Mouse (Mus musculus) liver, adult 2 months (tissue): ENCODE measurements around the gene Slc33a1. TPM values are rescaled to one million over a fixed set of nuclear protein-coding genes. Genes with fewer than 3 reads are reported as not detected.

Experiments used
- DNase-seq: peaks from one replicate; pipeline ENCODE4 v3.0.0-alpha.2; 2011; ENCODE audit warnings: low read depth, low spot score; ENCODE audit errors: extremely low read depth
- H3K27ac ChIP-seq: fragments of 200-500 bp; replicated peaks from 2 replicates; pipeline ENCODE4 v1.5.1; 2012; ENCODE audit warnings: low read depth, mild to moderate bottlenecking, control low read depth, inconsistent platforms, low read length; ENCODE audit not compliant: insufficient read depth
- H3K27me3 ChIP-seq: fragments of 200-500 bp; 2 replicates; pipeline ENCODE4 v1.6.1; 2012; ENCODE audit warnings: mild to moderate bottlenecking, moderate library complexity, low read length, inconsistent platforms; ENCODE audit not compliant: control insufficient read depth, insufficient read depth
- H3K36me3 ChIP-seq: fragments of 200-500 bp; 2 replicates; pipeline ENCODE4 v1.6.1; 2012; ENCODE audit warnings: low read length, inconsistent platforms; ENCODE audit not compliant: control insufficient read depth, insufficient read depth
- H3K4me1 ChIP-seq: fragments of 200-500 bp; 2 replicates; pipeline ENCODE4 v1.6.1; 2011; ENCODE audit warnings: low read length; ENCODE audit not compliant: control insufficient read depth, insufficient read depth
- H3K4me3 ChIP-seq: fragments of 200-500 bp; 2 replicates; pipeline ENCODE4 v1.5.1; 2011; ENCODE audit warnings: low read depth, mild to moderate bottlenecking, control low read depth, low read length, moderate library complexity; ENCODE audit not compliant: insufficient read depth
- H3K79me2 ChIP-seq: fragments of 200-500 bp; 2 replicates; pipeline ENCODE4 v1.6.1; 2012; ENCODE audit warnings: inconsistent platforms, mild to moderate bottlenecking, low read length, moderate library complexity; ENCODE audit not compliant: control insufficient read depth, insufficient read depth
- H3K9ac ChIP-seq: fragments of 200-500 bp; 2 replicates; pipeline ENCODE4 v1.6.1; 2012; ENCODE audit warnings: low read depth, mild to moderate bottlenecking, control low read depth, inconsistent platforms, low read length
- CTCF ChIP-seq: fragments of 200-500 bp; IDR thresholded peaks from 2 replicates; pipeline ENCODE4 v1.5.1; 2011; ENCODE audit warnings: low read depth, low read length, control low read depth
- POLR2A ChIP-seq: fragments of 200-500 bp; IDR thresholded peaks from 2 replicates; pipeline ENCODE4 v1.6.1; 2011; ENCODE audit warnings: low read length, control low read depth; ENCODE audit not compliant: insufficient read depth; ENCODE audit errors: extremely low read depth
- WGBS: fragments of 180-500 bp; shearing (Covaris S2); methylation state at CpG from one replicate; pipeline ENCODE4 v1.1.7; 2018; 5-methylcytosine and 5-hydroxymethylcytosine counted together
- polyA plus RNA-seq: library from polyadenylated mRNA; depleted of rRNA; stranded (reverse); fragments of >200 nt; gene quantifications from 2 replicates; pipeline ENCODE4 v1.2.3, GENCODE M21; 2012
- total RNA-seq: library from RNA; depleted of rRNA; stranded (reverse); fragments of >200 nt; gene quantifications from 2 replicates; pipeline ENCODE4 v1.2.3, GENCODE M21; 2014

Gene Slc33a1
- total and polyA plus RNA-seq, 2 experiments: 28.6 to 66.7 TPM

DNA sequence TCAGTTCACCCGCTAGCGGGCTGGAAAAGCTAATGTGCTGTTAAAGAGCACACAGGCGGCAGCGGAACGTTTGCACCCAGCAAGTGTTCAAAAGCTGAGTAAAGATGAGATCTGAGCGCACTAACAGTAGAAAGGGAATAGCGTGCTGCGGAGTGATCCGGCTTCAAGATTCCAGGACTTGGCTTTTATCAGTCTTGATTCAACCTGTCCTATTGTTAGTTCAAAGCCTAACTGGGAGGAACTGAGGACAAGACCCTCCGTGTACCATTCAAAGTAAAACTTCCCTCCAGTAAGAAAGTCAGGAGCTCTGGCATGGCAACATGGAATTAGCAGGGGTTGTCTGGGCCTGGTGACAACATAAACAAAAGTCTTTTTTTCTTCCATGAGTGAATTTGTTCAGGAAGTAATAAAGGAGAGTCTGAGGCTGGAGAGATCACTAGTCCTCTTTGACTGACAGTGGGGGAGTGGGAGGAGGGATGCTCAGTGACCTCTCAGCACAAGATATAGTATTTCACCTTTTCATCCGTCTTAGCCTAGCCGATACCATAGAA is 64.5 kb downstream of the Slc33a1 start:
- no peak overlapping the region for H3K4me3 ChIP-seq

DNA sequence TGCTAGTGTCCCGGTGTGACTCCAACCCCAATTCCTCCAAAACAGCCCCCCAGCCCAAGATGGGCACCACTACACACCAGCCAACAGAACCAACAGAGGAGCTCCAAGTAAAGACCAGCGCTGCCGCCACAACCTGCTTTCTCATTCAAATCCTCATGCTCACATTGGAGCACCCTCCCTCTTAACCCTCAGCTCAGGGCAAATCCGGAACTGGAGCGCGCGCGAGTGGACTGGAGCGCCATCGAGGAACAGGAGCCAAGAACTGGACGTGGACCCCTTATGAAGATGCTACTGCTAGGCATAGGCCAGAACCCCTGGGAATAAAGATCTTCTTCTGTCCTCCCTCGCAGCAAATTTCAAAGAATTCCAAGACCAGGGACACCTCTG is 65.3 kb downstream of the Slc33a1 start, which contains the start of gene Plch1:
TSS of gene Plch1 (minus strand) at position 164 of the 387 bp plus-strand sequence.
- H3K79me2 ChIP-seq: no peaks in the 10 kb centered on the region
- peak within 1 kb of the TSS; percentile 59 for H3K4me3 ChIP-seq
- peak within 1 kb of the TSS; percentile 23; the same call in 1 of the 2 replicates for H3K9ac ChIP-seq
- H3K27me3 ChIP-seq: no peaks in the 10 kb centered on the region; the same call in 1 of the 2 replicates
- no peak within 1 kb of the TSS for H3K27ac ChIP-seq
- no peaks in the 10 kb centered on the region for H3K36me3 ChIP-seq
- peaks cover 5% of the 10 kb centered on the region for H3K4me1 ChIP-seq
- TF ChIP-seq POLR2A: no peak
- no peak for TF ChIP-seq CTCF
- 1% methylated on average over 12 of the region's 12 CpGs for WGBS
- DNase-seq: peak; percentile 3

More for the DNA sequence above, 64.5 kb downstream of the Slc33a1 start:
- Histone ChIP-seq H3K9ac (no peak overlapping the region), H3K79me2 (no peaks in the 10 kb centered on the region), H3K4me1 (peaks cover 5% of the 10 kb centered on the region), H3K27ac (no peak overlapping the region), H3K27me3 (no peaks in the 10 kb centered on the region; the same call in 1 of the 2 replicates), H3K36me3 (no peaks in the 10 kb centered on the region)
- WGBS: 28% methylated on average over 12 of the region's 12 CpGs
- no peak for DNase-seq
- no peak for TF ChIP-seq POLR2A
- TF ChIP-seq CTCF: no peak

DNA sequence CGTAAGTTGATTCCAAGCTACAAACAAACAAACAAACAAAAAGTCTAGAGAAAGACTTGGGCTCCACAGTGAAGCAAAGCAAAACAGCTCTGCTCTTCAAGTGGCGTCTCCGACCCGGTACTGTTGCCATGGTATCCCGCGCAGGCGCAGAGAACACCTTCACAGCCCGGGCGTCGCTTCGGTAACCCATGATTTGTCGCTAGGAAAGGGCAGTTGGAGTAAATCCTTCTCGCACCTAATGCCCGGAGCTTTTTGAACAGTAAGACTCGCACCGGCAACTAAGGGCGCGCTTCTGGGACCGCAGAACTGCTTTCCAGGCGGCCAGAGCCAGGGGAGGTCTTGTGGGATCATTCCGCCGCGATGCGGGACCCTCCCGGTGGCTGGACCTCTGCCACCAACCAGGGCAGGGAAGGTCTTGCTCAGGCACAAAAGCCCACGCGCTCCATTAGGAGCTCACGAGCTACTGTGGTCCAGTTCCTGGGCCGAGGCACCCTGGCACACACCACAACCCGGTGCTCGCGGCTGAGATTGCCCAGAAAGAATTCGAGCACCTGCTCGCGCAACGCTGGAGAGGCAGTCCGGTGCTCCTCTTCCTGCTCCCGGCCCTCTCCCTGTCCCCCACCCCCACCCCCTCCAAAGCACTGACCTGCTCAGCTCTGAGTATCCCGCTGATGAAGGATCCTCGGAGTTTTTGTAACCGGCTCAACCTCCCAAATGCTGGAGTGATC is 65.8 kb downstream of the Slc33a1 start:
- peak overlapping the region; percentile 23; the same call in 1 of the 2 replicates for H3K9ac ChIP-seq
- DNase-seq: peak; percentile 34
- WGBS: under 1% methylated on average over 41 of the region's 41 CpGs

DNA sequence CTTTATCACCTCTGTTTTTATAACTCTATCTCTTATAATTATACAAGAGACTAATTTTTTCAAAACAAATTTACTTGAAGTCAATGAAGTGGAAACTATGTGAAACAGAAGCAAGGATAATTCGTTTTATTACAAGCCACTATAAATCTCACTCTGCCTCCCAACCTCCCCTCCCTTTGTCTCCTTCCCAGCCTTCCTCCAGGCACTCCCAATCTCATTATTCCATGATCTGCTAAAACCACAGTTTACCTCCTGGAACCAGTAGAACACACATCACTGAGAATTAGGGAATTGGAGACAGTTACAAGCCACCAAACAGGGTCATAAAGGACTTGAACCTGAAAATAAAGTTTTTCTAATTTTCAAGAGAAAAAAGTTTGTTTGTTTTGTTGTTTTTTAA is 67.4 kb downstream of the Slc33a1 start:
- Histone ChIP-seq H3K27me3 (no peaks in the 10 kb centered on the region; the same call in 1 of the 2 replicates), H3K4me3 (no peak overlapping the region), H3K79me2 (no peaks in the 10 kb centered on the region), H3K36me3 (no peaks in the 10 kb centered on the region), H3K27ac (no peak overlapping the region), H3K4me1 (peaks cover 5% of the 10 kb centered on the region), H3K9ac (no peak overlapping the region)
- DNase-seq: no peak
- TF ChIP-seq CTCF: no peak
- 81% methylated on average over 1 of the region's 1 CpGs for WGBS

More for the DNA sequence above, 65.8 kb downstream of the Slc33a1 start:
- Histone ChIP-seq H3K27me3 (no peaks in the 10 kb centered on the region; the same call in 1 of the 2 replicates), H3K4me3 (peak overlapping the region; percentile 59), H3K79me2 (no peaks in the 10 kb centered on the region), H3K36me3 (no peaks in the 10 kb centered on the region), H3K4me1 (peaks cover 5% of the 10 kb centered on the region), H3K27ac (no peak overlapping the region)
- TF ChIP-seq POLR2A (no peak), CTCF (no peak)

DNA sequence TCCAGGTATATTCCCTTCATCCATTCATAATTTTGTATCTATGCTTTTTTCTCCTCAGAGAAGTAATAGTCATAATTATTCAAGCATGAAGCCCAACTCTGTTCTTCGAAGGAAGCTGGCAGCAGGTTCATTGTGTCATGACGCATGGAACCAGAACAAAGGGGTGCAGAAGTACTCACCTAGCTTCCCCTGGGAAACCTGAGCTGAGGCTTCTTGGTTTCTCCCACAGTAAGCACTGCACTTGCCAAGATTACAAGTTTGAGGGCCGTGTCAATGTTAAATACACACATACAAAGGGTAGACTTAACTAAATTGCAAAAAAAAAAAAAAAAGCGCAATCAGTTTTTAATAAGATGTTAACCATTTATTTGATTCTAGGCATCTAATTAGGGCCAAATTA is 68.3 kb downstream of the Slc33a1 start:
- no peak overlapping the region for H3K27ac ChIP-seq
- WGBS: 94% methylated on average over 4 of the region's 4 CpGs

DNA sequence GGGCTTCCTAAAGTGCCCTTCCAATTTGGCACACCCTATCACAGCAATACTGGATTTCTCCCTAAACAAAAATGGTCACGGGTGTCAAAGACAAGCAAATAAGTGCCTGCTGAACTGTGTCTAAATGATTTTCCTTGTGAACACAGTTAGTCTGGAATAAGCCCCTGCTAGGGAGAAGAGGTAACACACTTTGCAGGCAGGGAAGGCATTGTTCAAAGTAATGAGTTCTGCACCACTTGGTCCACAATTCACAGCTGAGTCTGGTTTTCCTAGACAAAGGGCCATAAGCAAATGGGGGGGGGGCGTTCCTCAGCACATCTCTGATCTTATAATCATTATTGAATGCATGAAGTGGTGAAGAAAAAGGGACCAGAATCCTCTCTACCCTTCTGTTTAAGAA is 68.8 kb downstream of the Slc33a1 start:
- Histone ChIP-seq H3K4me1 (peaks cover 5% of the 10 kb centered on the region), H3K4me3 (no peak overlapping the region), H3K27ac (no peak overlapping the region), H3K9ac (no peak overlapping the region), H3K79me2 (no peaks in the 10 kb centered on the region), H3K36me3 (no peaks in the 10 kb centered on the region), H3K27me3 (no peaks in the 10 kb centered on the region; the same call in 1 of the 2 replicates)
- no peak for DNase-seq
- WGBS: 65% methylated on average over 2 of the region's 2 CpGs
- TF ChIP-seq CTCF (no peak), POLR2A (no peak)

More for the DNA sequence above, 68.3 kb downstream of the Slc33a1 start:
- no peak overlapping the region for H3K9ac ChIP-seq
- no peak for DNase-seq
- H3K4me3 ChIP-seq: no peak overlapping the region
- H3K4me1 ChIP-seq: peaks cover 5% of the 10 kb centered on the region
- no peaks in the 10 kb centered on the region for H3K36me3 ChIP-seq
- no peaks in the 10 kb centered on the region; the same call in 1 of the 2 replicates for H3K27me3 ChIP-seq
- no peak for TF ChIP-seq POLR2A
- TF ChIP-seq CTCF: no peak
- no peaks in the 10 kb centered on the region for H3K79me2 ChIP-seq
